Mouse (Mus musculus): Measurements from ENCODE around the gene Tnrc6b.

DNA sequence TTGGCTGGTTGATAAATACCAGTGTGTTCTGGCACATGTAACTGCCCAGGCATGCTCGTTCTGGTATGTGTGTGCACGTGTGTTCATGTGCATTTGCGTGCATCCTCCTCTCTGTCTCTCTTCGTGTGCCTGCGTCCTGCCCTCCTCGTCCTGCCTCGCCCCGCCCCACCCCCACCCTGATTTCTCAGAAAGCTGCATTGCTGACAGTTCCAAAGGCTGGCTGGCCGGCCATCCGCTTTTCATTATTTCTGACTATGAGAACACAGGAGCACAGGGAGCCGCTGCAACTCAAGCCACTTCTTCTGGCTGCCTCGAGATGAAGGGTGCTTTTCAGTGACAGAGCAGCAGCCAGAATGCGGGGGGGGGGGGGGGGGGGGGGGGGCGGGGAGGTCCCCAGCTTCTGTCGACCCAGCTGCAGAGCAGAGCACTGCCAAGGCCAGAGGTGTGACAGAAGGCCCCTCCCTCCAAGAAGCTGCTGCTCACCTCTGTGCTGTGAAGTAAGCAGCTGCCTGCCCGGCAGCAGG is 219.0 kb downstream of the Tnrc6b start:
- TF ChIP-seq CTCF (IDR thresholded peaks at IDR 0.05; ENCODE audit: low read depth, low read length): no peak
- TF ChIP-seq POLR2A (IDR thresholded peaks at IDR 0.05; ENCODE audit: extremely low read depth, insufficient read depth, low read length): no peak
